Mouse (Mus musculus) ES-Bruce4 (cell line): ENCODE results near the gene Col4a5.

Experiments
- CTCF ChIP-seq: IDR thresholded peaks from one replicate; pipeline ENCODE4 v1.8.1; 2011; ENCODE audit warnings: low read depth, low read length
- EP300 ChIP-seq: IDR thresholded peaks from 2 replicates; pipeline ENCODE4 v1.6.1; 2011; ENCODE audit warnings: low read depth, low read length; ENCODE audit not compliant: insufficient read depth
- POLR2A ChIP-seq: IDR thresholded peaks from one replicate; pipeline ENCODE4 v1.8.1; 2011; ENCODE audit warnings: low read length; ENCODE audit not compliant: insufficient read depth

DNA sequence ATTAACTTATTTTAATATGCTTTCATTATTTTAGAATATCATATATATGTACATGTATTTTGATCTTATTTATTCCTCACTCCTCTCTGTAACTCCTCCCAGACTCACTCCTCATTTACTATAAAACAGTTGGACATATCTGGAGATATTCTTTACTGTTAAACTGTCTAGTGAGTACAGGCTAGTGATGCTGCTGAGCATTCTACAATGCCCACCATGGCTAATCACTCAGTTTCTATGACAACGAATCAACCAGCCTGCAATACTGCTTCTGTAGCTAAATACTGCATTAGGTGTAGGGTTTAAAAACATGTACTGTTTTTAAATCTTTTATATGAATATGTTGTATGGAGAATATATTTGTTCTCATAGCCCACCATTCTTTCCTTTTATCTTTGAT lies 27.9 kb downstream of the Col4a5 start:
- no peak for TF ChIP-seq CTCF
- no peak for TF ChIP-seq POLR2A
- no peak for TF ChIP-seq EP300
